Mouse (Mus musculus) myocyte (in vitro differentiated cells): ENCODE data around the gene Phf21a.

Experiments used
- CEBPB ChIP-seq: IDR thresholded peaks from 2 replicates; pipeline ENCODE4 v1.6.1; 2011; ENCODE audit warnings: mild to moderate bottlenecking, moderate library complexity; ENCODE audit not compliant: poor library complexity, insufficient read depth, severe bottlenecking
- POLR2A ChIP-seq: IDR thresholded peaks from one replicate; pipeline ENCODE4 v1.6.1; 2011; ENCODE audit warnings: low read depth, mild to moderate bottlenecking, control low read depth, moderate library complexity; ENCODE audit not compliant: insufficient read length
- TCF12 ChIP-seq: IDR thresholded peaks from one replicate; pipeline ENCODE4 v1.6.1; 2011; ENCODE audit warnings: mild to moderate bottlenecking, control low read depth; ENCODE audit not compliant: poor library complexity, insufficient read depth, severe bottlenecking

- TF ChIP-seq POLR2A, result no peak
- no peak for TF ChIP-seq CEBPB
- no peak for TF ChIP-seq TCF12
Measured at GRCm38 (mm10) chr2:92381901-92382588, 289.1 kb downstream of the Phf21a start, which contains the start of gene 1700029I15Rik.
